Mouse (Mus musculus): ENCODE measurements around the gene Tango2. TPM values are rescaled to one million over a fixed set of nuclear protein-coding genes. Genes with fewer than 3 reads are reported as not detected.

Tango2 gene
- polyA plus RNA-seq, 1 experiment from 2014 or later: 16.9 TPM

- Histone ChIP-seq H3K36me3 (ENCODE audit: control insufficient read depth, insufficient read depth, low read length) (no peaks in the 10 kb centered on the region), H3K4me2 (replicated peaks; ENCODE audit: low read depth) (no peak overlapping the region), H3K27ac (replicated peaks) (no peak overlapping the region), H3K4me3 (ENCODE audit: low read depth, low read length) (no peak overlapping the region), H3K9ac (ENCODE audit: low read length) (no peak overlapping the region), H3K4me1 (replicated peaks; ENCODE audit: control insufficient read depth, insufficient read depth) (no peaks in the 10 kb centered on the region), H3K9me3 (ENCODE audit: control insufficient read depth, low read length) (no peaks in the 10 kb centered on the region), H3K27me3 (ENCODE audit: control insufficient read depth, insufficient read depth, low read length) (no peaks in the 10 kb centered on the region)
- no peak for ATAC-seq (ENCODE audit: low FRiP score, low TSS enrichment)
- WGBS: 83% methylated on average over 3 of the region's 3 CpGs
- no peak for DNase-seq (ENCODE audit: low spot score)
- TF ChIP-seq CTCF (IDR thresholded peaks at IDR 0.05; ENCODE audit: low read depth) (no peak), EP300 (optimal IDR thresholded peaks at IDR 0.05) (no peak)
Observed at GRCm38 (mm10) chr16:18333976-18334375, 13.9 kb downstream of the Tango2 start.

DNA sequence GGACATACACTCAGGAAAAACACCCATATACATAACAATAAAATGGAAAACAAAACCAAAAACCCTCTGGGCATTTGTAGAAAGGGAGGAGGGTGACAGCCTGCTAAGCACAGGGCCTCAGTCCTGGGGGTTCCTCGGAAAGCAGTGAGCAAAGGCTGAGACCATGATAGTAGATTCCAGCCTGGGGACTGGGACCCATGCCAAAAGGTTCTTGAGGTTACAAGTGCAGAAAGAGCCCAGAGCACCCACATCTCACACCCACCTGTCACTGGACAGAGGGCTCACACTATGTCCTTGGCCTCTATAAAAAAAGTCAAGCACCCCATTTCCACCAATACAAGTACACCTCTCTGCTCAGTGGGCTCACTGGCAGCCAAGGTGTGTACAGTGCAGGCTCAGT, 19.4 kb downstream of the Tango2 start:
- DNase-seq (ENCODE audit: low spot score): no peak
- H3K27me3 ChIP-seq (ENCODE audit: control insufficient read depth, insufficient read depth, low read length): no peaks in the 10 kb centered on the region

GRCm38 (mm10) chr16:18327936-18328335, 20.0 kb downstream of the Tango2 start:
- H3K4me1 ChIP-seq (replicated peaks; ENCODE audit: control insufficient read depth, insufficient read depth): no peaks in the 10 kb centered on the region
- no peaks in the 10 kb centered on the region for H3K27me3 ChIP-seq (ENCODE audit: control insufficient read depth, insufficient read depth, low read length)
- 94% methylated on average over 9 of the region's 9 CpGs for WGBS
- H3K36me3 ChIP-seq (ENCODE audit: control insufficient read depth, insufficient read depth, low read length): no peaks in the 10 kb centered on the region
- H3K9ac ChIP-seq (ENCODE audit: low read length): no peak overlapping the region
- no peak overlapping the region for H3K4me3 ChIP-seq (ENCODE audit: low read depth, low read length)
- TF ChIP-seq EP300 (optimal IDR thresholded peaks at IDR 0.05) (no peak), CTCF (IDR thresholded peaks at IDR 0.05; ENCODE audit: low read depth) (no peak)
- no peak for DNase-seq (ENCODE audit: low spot score)
- no peaks in the 10 kb centered on the region for H3K9me3 ChIP-seq (ENCODE audit: control insufficient read depth, low read length)
- no peak overlapping the region for H3K27ac ChIP-seq (replicated peaks)
- no peak overlapping the region for H3K4me2 ChIP-seq (replicated peaks; ENCODE audit: low read depth)
- no peak for ATAC-seq (ENCODE audit: low FRiP score, low TSS enrichment)

More for the DNA sequence above, 19.4 kb downstream of the Tango2 start:
- WGBS: 81% methylated on average over 1 of the region's 1 CpGs
- no peaks in the 10 kb centered on the region for H3K36me3 ChIP-seq (ENCODE audit: control insufficient read depth, insufficient read depth, low read length)
- H3K9ac ChIP-seq (ENCODE audit: low read length): no peak overlapping the region
- no peak overlapping the region for H3K4me2 ChIP-seq (replicated peaks; ENCODE audit: low read depth)
- H3K27ac ChIP-seq (replicated peaks): no peak overlapping the region
- H3K4me1 ChIP-seq (replicated peaks; ENCODE audit: control insufficient read depth, insufficient read depth): no peaks in the 10 kb centered on the region
- TF ChIP-seq EP300 (optimal IDR thresholded peaks at IDR 0.05) (no peak), CTCF (IDR thresholded peaks at IDR 0.05; ENCODE audit: low read depth) (no peak)
- H3K9me3 ChIP-seq (ENCODE audit: control insufficient read depth, low read length): no peaks in the 10 kb centered on the region
- no peak for ATAC-seq (ENCODE audit: low FRiP score, low TSS enrichment)
- H3K4me3 ChIP-seq (ENCODE audit: low read depth, low read length): no peak overlapping the region

GRCm38 (mm10) chr16:18325741-18326140, 22.2 kb downstream of the Tango2 start:
- WGBS: 65% methylated on average over 4 of the region's 4 CpGs
- Histone ChIP-seq H3K4me2 (replicated peaks; ENCODE audit: low read depth) (no peak overlapping the region), H3K9me3 (ENCODE audit: control insufficient read depth, low read length) (no peaks in the 10 kb centered on the region), H3K4me3 (ENCODE audit: low read depth, low read length) (no peak overlapping the region), H3K36me3 (ENCODE audit: control insufficient read depth, insufficient read depth, low read length) (no peaks in the 10 kb centered on the region), H3K27ac (replicated peaks) (no peak overlapping the region), H3K27me3 (ENCODE audit: control insufficient read depth, insufficient read depth, low read length) (no peaks in the 10 kb centered on the region), H3K4me1 (replicated peaks; ENCODE audit: control insufficient read depth, insufficient read depth) (no peaks in the 10 kb centered on the region), H3K9ac (ENCODE audit: low read length) (no peak overlapping the region)
- DNase-seq (ENCODE audit: low spot score) (no peak), ATAC-seq (ENCODE audit: low FRiP score, low TSS enrichment) (no peak)
- TF ChIP-seq EP300 (optimal IDR thresholded peaks at IDR 0.05): no peak
- no peak for TF ChIP-seq CTCF (IDR thresholded peaks at IDR 0.05; ENCODE audit: low read depth)

- no peaks in the 10 kb centered on the region for H3K36me3 ChIP-seq (ENCODE audit: control insufficient read depth, insufficient read depth, low read length)
- no peak for ATAC-seq (ENCODE audit: low FRiP score, low TSS enrichment)
- WGBS: 91% methylated on average over 6 of the region's 6 CpGs
Observed at GRCm38 (mm10) chr16:18324031-18324430, 23.9 kb downstream of the Tango2 start.

GRCm38 (mm10) chr16:18323460-18323859, 24.4 kb downstream of the Tango2 start:
- Histone ChIP-seq H3K4me3 (ENCODE audit: low read depth, low read length) (no peak overlapping the region), H3K4me1 (replicated peaks; ENCODE audit: control insufficient read depth, insufficient read depth) (no peaks in the 10 kb centered on the region), H3K4me2 (replicated peaks; ENCODE audit: low read depth) (no peak overlapping the region), H3K36me3 (ENCODE audit: control insufficient read depth, insufficient read depth, low read length) (no peaks in the 10 kb centered on the region), H3K27ac (replicated peaks) (no peak overlapping the region), H3K9ac (ENCODE audit: low read length) (no peak overlapping the region), H3K9me3 (ENCODE audit: control insufficient read depth, low read length) (no peaks in the 10 kb centered on the region), H3K27me3 (ENCODE audit: control insufficient read depth, insufficient read depth, low read length) (no peaks in the 10 kb centered on the region)
- DNase-seq (ENCODE audit: low spot score): no peak
- WGBS: 53% methylated on average over 2 of the region's 2 CpGs
- TF ChIP-seq CTCF (IDR thresholded peaks at IDR 0.05; ENCODE audit: low read depth) (no peak), EP300 (optimal IDR thresholded peaks at IDR 0.05) (no peak)
- ATAC-seq (ENCODE audit: low FRiP score, low TSS enrichment): no peak

More at GRCm38 (mm10) chr16:18324031-18324430, 23.9 kb downstream of the Tango2 start:
- no peak overlapping the region for H3K4me2 ChIP-seq (replicated peaks; ENCODE audit: low read depth)
- no peaks in the 10 kb centered on the region for H3K27me3 ChIP-seq (ENCODE audit: control insufficient read depth, insufficient read depth, low read length)
- no peak for DNase-seq (ENCODE audit: low spot score)
- no peaks in the 10 kb centered on the region for H3K4me1 ChIP-seq (replicated peaks; ENCODE audit: control insufficient read depth, insufficient read depth)
- H3K9ac ChIP-seq (ENCODE audit: low read length): no peak overlapping the region
- H3K27ac ChIP-seq (replicated peaks): no peak overlapping the region
- no peaks in the 10 kb centered on the region for H3K9me3 ChIP-seq (ENCODE audit: control insufficient read depth, low read length)
- TF ChIP-seq CTCF (IDR thresholded peaks at IDR 0.05; ENCODE audit: low read depth) (no peak), EP300 (optimal IDR thresholded peaks at IDR 0.05) (no peak)
- no peak overlapping the region for H3K4me3 ChIP-seq (ENCODE audit: low read depth, low read length)

All from stomach, postnatal 0 days (tissue).